21 mouse cellular contexts compared by ENCODE assay signal in genomic region chr3:89592809-89593208, GRCm38 (mm10).
A peak's percentile ranks its signal among the peaks of the same experiment; 100 is the strongest.
DNase-seq lines count a peak whose midpoint lies in the region; ATAC-seq and TF ChIP-seq lines count a peak whose summit lies in the region.
"Had no signal": no experiment of that assay in that cellular context is flagged by ENCODE, and none has a peak within 500 bp of the region (broad histone marks: within the 10 kb centered on the region; RNA-seq: fewer than 3 reads in every experiment).

No protein-coding gene starts in this region.

- H3K27ac ChIP-seq in gastrocnemius, adult 2 months, result no peak overlapping the region
- no peak overlapping the region for H3K27ac ChIP-seq in lung, embryonic 16.5 days (ENCODE audit: low read length)
- H3K27ac ChIP-seq: embryonic facial prominence, embryonic 15.5 days; heart, embryonic 10.5 days; heart, embryonic 15.5 days had no signal

- H3K9ac ChIP-seq in lung, embryonic 16.5 days (ENCODE audit: low read length), result no peak overlapping the region
- H3K9ac ChIP-seq: embryonic facial prominence, embryonic 15.5 days; heart, embryonic 15.5 days; hindbrain, embryonic 13.5 days had no signal

- H3K4me3 ChIP-seq in gastrocnemius, adult 2 months, result no peak overlapping the region
- no peak overlapping the region for H3K4me3 ChIP-seq in lung, embryonic 16.5 days (ENCODE audit: low read length)
- H3K4me3 ChIP-seq: embryonic facial prominence, embryonic 15.5 days; erythroblast, embryonic 14.5 days; heart, embryonic 10.5 days; heart, embryonic 15.5 days; hindbrain, embryonic 13.5 days had no signal

- TF ChIP-seq CTCF in gastrocnemius, adult 2 months (IDR thresholded peaks at IDR 0.05), result no peak

- H3K4me2 ChIP-seq in lung, embryonic 16.5 days (ENCODE audit: low read depth, low read length), result no peak overlapping the region
- H3K4me2 ChIP-seq: embryonic facial prominence, embryonic 15.5 days; heart, embryonic 15.5 days; hindbrain, embryonic 13.5 days had no signal

- 0 out of 2 replicates have a peak, but pooled peaks have one; percentile 5 for ATAC-seq in lung, embryonic 16.5 days (ENCODE audit: low read depth)
- ATAC-seq: activated CD4-positive, CD25-positive, alpha-beta regulatory T cell, adult 4 months; hindbrain, postnatal 0 days; Patski had no signal

- no peaks in the 10 kb centered on the region; the same call in 1 of the 2 replicates for H3K27me3 ChIP-seq in lung, embryonic 16.5 days (ENCODE audit: control insufficient read depth, insufficient read depth, low read depth, low read length)
- H3K27me3 ChIP-seq: CH12.LX; embryonic facial prominence, embryonic 15.5 days; hindbrain, embryonic 13.5 days had no signal

- no peaks in the 10 kb centered on the region for H3K9me3 ChIP-seq in lung, embryonic 16.5 days (ENCODE audit: control insufficient read depth, low read length)
- H3K9me3 ChIP-seq: embryonic facial prominence, embryonic 15.5 days; heart, embryonic 10.5 days; heart, embryonic 15.5 days; hindbrain, embryonic 13.5 days had no signal

- intact Hi-C loops in gastrocnemius, adult 2 months (cut with DNase I), result no loop called here

- no peaks in the 10 kb centered on the region for H3K36me3 ChIP-seq in lung, embryonic 16.5 days (ENCODE audit: control insufficient read depth, insufficient read depth, low read length)
- H3K36me3 ChIP-seq: embryonic facial prominence, embryonic 15.5 days; heart, embryonic 10.5 days; heart, embryonic 15.5 days; hindbrain, embryonic 13.5 days had no signal

- WGBS in lung, embryonic 16.5 days, result 28% methylated on average over 11 of the region's 11 CpGs

- peaks cover 6% of the 10 kb centered on the region for H3K4me1 ChIP-seq in lung, embryonic 16.5 days (replicated peaks; ENCODE audit: control insufficient read depth, insufficient read depth, low read length)

- DNase-seq in gastrocnemius, adult 2 months, result peak; percentile 11
- DNase-seq in gastrocnemius, postnatal 4 days (ENCODE audit: low spot score in 2 of 2), result no peak
- no peak for DNase-seq in lung, postnatal 10 days
- DNase-seq in lung, postnatal 14 days, result peak; percentile 18
- DNase-seq in cerebellum, adult 9-11 months, result no peak
- DNase-seq: adrenal gland, postnatal 14 days; cerebellum, adult 2 months; cerebellum, postnatal 14 days; embryo, embryonic 11 days; gastrocnemius, postnatal 36 days; heart, postnatal 14 days had no signal

Comparison
In these comparisons a context has a peak if more than half of its experiments do, and no peak if none do; other contexts are left out.
1. DNase-seq: peak in gastrocnemius, adult 2 months (single experiment) and lung, postnatal 14 days (single experiment); none in gastrocnemius, postnatal 4 days (0 of 2), lung, postnatal 10 days (single experiment) and cerebellum, adult 9-11 months (single experiment).